ENCODE assay signal across 7 mouse cellular contexts in the genomic region with DNA sequence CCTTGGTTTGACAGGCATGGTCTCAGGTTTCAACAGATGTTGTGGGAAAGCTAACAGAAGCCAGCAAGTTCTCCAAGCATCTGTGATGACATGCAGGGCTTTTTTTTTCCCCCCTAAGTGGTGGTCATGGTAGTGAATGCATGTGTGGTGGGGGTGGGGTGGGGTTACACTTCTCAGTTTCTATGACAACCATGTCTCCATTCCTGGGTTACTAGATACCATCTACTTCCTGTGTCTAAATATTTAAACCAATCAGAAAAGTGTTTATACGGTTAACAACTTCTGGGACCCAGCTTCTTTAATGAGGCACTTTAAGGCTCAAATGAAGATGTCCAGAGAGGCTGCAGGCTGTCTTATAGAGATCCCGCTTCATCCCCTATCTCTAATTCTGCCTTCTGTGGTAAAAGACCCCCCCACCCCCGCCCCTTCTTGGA. TPM values are rescaled to one million over a fixed set of nuclear protein-coding genes. Genes with fewer than 3 reads are reported as not detected.
DNase-seq lines count a peak whose midpoint lies in the region; ATAC-seq lines count a peak whose summit lies in the region.

No protein-coding gene starts in this region.

- no peaks in the 10 kb centered on the region for H3K27me3 ChIP-seq in forebrain, embryonic 11.5 days (ENCODE audit: control insufficient read depth, insufficient read depth, low read length)
- peaks cover 6% of the 10 kb centered on the region; the same call in 1 of the 2 replicates for H3K27me3 ChIP-seq in limb, embryonic 10.5 days (ENCODE audit: low read depth, poor library complexity, severe bottlenecking)
- no peaks in the 10 kb centered on the region for H3K27me3 ChIP-seq in neural tube, embryonic 11.5 days (ENCODE audit: control insufficient read depth, insufficient read depth, low read length)

- H3K4me1 ChIP-seq in forebrain, embryonic 11.5 days (replicated peaks; ENCODE audit: control insufficient read depth, insufficient read depth, low read length): peaks cover 10% of the 10 kb centered on the region
- H3K4me1 ChIP-seq in limb, embryonic 10.5 days: peaks cover 49% of the 10 kb centered on the region
- peaks cover 12% of the 10 kb centered on the region; the same call in 1 of the 2 replicates for H3K4me1 ChIP-seq in neural tube, embryonic 11.5 days (ENCODE audit: control insufficient read depth, insufficient read depth, low read length)

- H3K9me3 ChIP-seq in forebrain, embryonic 11.5 days (ENCODE audit: control insufficient read depth, low read length): no peaks in the 10 kb centered on the region
- no peaks in the 10 kb centered on the region for H3K9me3 ChIP-seq in limb, embryonic 10.5 days (replicated peaks)
- H3K9me3 ChIP-seq in neural tube, embryonic 11.5 days (ENCODE audit: control insufficient read depth, low read length): no peaks in the 10 kb centered on the region

- DNase-seq in 416B (ENCODE audit: low read depth): peak; percentile 99
- peak; percentile 71 for DNase-seq in CD4-positive helper T cell, adult 2 months (ENCODE audit: low read depth, low spot score)
- DNase-seq in forebrain, embryonic 11.5 days (ENCODE audit: low spot score): no peak
- peak; percentile 62 for DNase-seq in limb, embryonic 10.5 days (ENCODE audit: low spot score)
- peak; percentile 38 for DNase-seq in neural tube, embryonic 11.5 days (ENCODE audit: low spot score)
- DNase-seq in layer of hippocampus, adult 9-10 months (ENCODE audit: low spot score): no peak
- no peak for DNase-seq in c-Kit-positive CD71-positive TER-119-positive erythroid progenitor cells, embryonic 14.5 days (ENCODE audit: low spot score)

- peak overlapping the region; percentile 89; the same call in 1 of the 2 replicates for H3K9ac ChIP-seq in forebrain, embryonic 11.5 days (ENCODE audit: low read length)
- no peak overlapping the region for H3K9ac ChIP-seq in neural tube, embryonic 11.5 days (ENCODE audit: low read length)

- H3K4me2 ChIP-seq in forebrain, embryonic 11.5 days (ENCODE audit: low read depth, low read length, severe bottlenecking): peak overlapping the region; percentile 83
- peak overlapping the region; percentile 70 for H3K4me2 ChIP-seq in neural tube, embryonic 11.5 days (ENCODE audit: low read depth)

- no peak for ATAC-seq in forebrain, embryonic 11.5 days (replicated peaks; ENCODE audit: low FRiP score)
- ATAC-seq in neural tube, embryonic 11.5 days (ENCODE audit: insufficient read depth, low FRiP score, low TSS enrichment): no peak

- H3K27ac ChIP-seq in forebrain, embryonic 11.5 days (ENCODE audit: low read depth, low read length): no peak overlapping the region
- peak overlapping the region; percentile 95 for H3K27ac ChIP-seq in limb, embryonic 10.5 days
- H3K27ac ChIP-seq in neural tube, embryonic 11.5 days (ENCODE audit: low read depth, low read length): no peak overlapping the region

- peak overlapping the region; percentile 71 for H3K4me3 ChIP-seq in forebrain, embryonic 11.5 days (ENCODE audit: low read depth, low read length)
- peak overlapping the region; percentile 88 for H3K4me3 ChIP-seq in limb, embryonic 10.5 days
- H3K4me3 ChIP-seq in neural tube, embryonic 11.5 days (ENCODE audit: low read depth, low read length): peak overlapping the region; percentile 69; the same call in 1 of the 2 replicates

- WGBS in forebrain, embryonic 11.5 days: 39% methylated on average over 3 of the region's 3 CpGs
- WGBS in limb, embryonic 10.5 days: 35% methylated on average over 3 of the region's 3 CpGs
- 36% methylated on average over 3 of the region's 3 CpGs for WGBS in neural tube, embryonic 11.5 days

- H3K36me3 ChIP-seq in forebrain, embryonic 11.5 days (ENCODE audit: control insufficient read depth, insufficient read depth, low read length): no peaks in the 10 kb centered on the region
- peaks cover 9% of the 10 kb centered on the region; the same call in 1 of the 2 replicates for H3K36me3 ChIP-seq in limb, embryonic 10.5 days
- H3K36me3 ChIP-seq in neural tube, embryonic 11.5 days (ENCODE audit: control insufficient read depth, insufficient read depth, low read length): no peaks in the 10 kb centered on the region

RNA-seq across cellular contexts. Expression of a gene that starts 2.0 kb away (rescaled TPM):
- polyA plus RNA-seq in forebrain, embryonic 11.5 days (2014; fragmentation: Nextera tagmentation; extraction: Ambion mirVana): 87.3 and 91.9 TPM in 2 replicates
- 57.6 and 68.8 TPM in 2 replicates for polyA plus RNA-seq in limb, embryonic 10.5 days (2016; fragmentation: Nextera tagmentation; extraction: Ambion mirVana)
- polyA plus RNA-seq in neural tube, embryonic 11.5 days (2014; fragmentation: Nextera tagmentation; extraction: Ambion mirVana): 85.8 and 88.1 TPM in 2 replicates

Comparison
In these comparisons a context has a peak if more than half of its experiments do, and no peak if none do; other contexts are left out.
1. DNase-seq: peak in 416B (single experiment), CD4-positive helper T cell, adult 2 months (single experiment), limb, embryonic 10.5 days (single experiment) and neural tube, embryonic 11.5 days (single experiment); none in forebrain, embryonic 11.5 days (single experiment), layer of hippocampus, adult 9-10 months (single experiment) and c-Kit-positive CD71-positive TER-119-positive erythroid progenitor cells, embryonic 14.5 days (single experiment).
2. Peak in every context shown above with its lines, with median percentiles within 50 percentile points of each other: H3K4me3 ChIP-seq.